Mouse (Mus musculus) frontal cortex, postnatal 36 days (tissue): ENCODE results near the gene Smim14.
"Not testable (repeated sequence)": the region's sequence is repeated elsewhere in the genome, so short reads cannot be mapped to it uniquely, and the experiment has no call there.

Source experiments
- DNase-seq, 2 experiments: peaks; one replicate each; pipeline ENCODE4 v3.0.0; 2022; ENCODE audit warnings: low spot score in 2 of 2

Gene Smim14

GRCm38 (mm10) chr5:65521803-65522202 is 15.2 kb downstream of the Smim14 start:
- no peak for DNase-seq

GRCm38 (mm10) chr5:65514635-65515278 is 22.2 kb downstream of the Smim14 start:
- no peak for DNase-seq

- no peak for DNase-seq
Observed at GRCm38 (mm10) chr5:65513506-65513905, 23.5 kb downstream of the Smim14 start.

GRCm38 (mm10) chr5:65508395-65508794 is 28.6 kb downstream of the Smim14 start:
- no peak for DNase-seq

- DNase-seq: no peak
Observed at GRCm38 (mm10) chr5:65505786-65506185, 31.2 kb downstream of the Smim14 start.

GRCm38 (mm10) chr5:65501407-65501806 is 35.6 kb downstream of the Smim14 start:
- DNase-seq: no peak

GRCm38 (mm10) chr5:65500231-65500630 is 36.8 kb downstream of the Smim14 start:
- no peak for DNase-seq

GRCm38 (mm10) chr5:65492716-65493531 is 44.1 kb downstream of the Smim14 start, which contains the start of gene Gm43552:
TSS of gene Gm43552 (minus strand) at chr5:65492833.
- peak; percentile 96 to 97 for DNase-seq

GRCm38 (mm10) chr5:65491767-65492715 is 44.9 kb downstream of the Smim14 start:
- peak; percentile 61 to 62 for DNase-seq

- DNase-seq: no peak
Observed at GRCm38 (mm10) chr5:65489830-65490229, 47.2 kb downstream of the Smim14 start.

GRCm38 (mm10) chr5:65488725-65489124 is 48.3 kb downstream of the Smim14 start:
- no peak for DNase-seq

- DNase-seq: no peak
Observed at GRCm38 (mm10) chr5:65487381-65487780, 49.6 kb downstream of the Smim14 start.

GRCm38 (mm10) chr5:65486514-65486913 is 50.5 kb downstream of the Smim14 start:
- no peak for DNase-seq

GRCm38 (mm10) chr5:65482996-65483395 is 54.0 kb downstream of the Smim14 start:
- no peak for DNase-seq

GRCm38 (mm10) chr5:65480511-65480910 is 56.5 kb downstream of the Smim14 start:
- no peak for DNase-seq

- no peak for DNase-seq
Observed at GRCm38 (mm10) chr5:65479681-65480445, 57.1 kb downstream of the Smim14 start.

GRCm38 (mm10) chr5:65478224-65478623 is 58.8 kb downstream of the Smim14 start:
- DNase-seq: no peak

- not testable (repeated sequence) for DNase-seq
Observed at GRCm38 (mm10) chr5:65476739-65477138, 60.2 kb downstream of the Smim14 start.

- no peak for DNase-seq
Observed at GRCm38 (mm10) chr5:65475806-65476205, 61.2 kb downstream of the Smim14 start.

- DNase-seq: peak in 1 of 2 experiments; percentile 59
Observed at GRCm38 (mm10) chr5:65469766-65470165, 67.2 kb downstream of the Smim14 start.

GRCm38 (mm10) chr5:65466911-65467310 is 70.1 kb downstream of the Smim14 start:
- DNase-seq: no peak
